Mouse (Mus musculus) gastrocnemius, adult 2 months (tissue): ENCODE measurements around the gene 1110051M20Rik. TPM values are rescaled to one million over a fixed set of nuclear protein-coding genes. Genes with fewer than 3 reads are reported as not detected.

Experiments used
- DNase-seq: peaks from one replicate; pipeline ENCODE4 v3.0.0; 2022
- H3K27ac ChIP-seq: fragments of 200-600 bp; 2 replicates; pipeline ENCODE4 v1.8.1; 2022; ENCODE audit warnings: mild to moderate bottlenecking
- H3K4me3 ChIP-seq: fragments of 200-600 bp; 2 replicates; pipeline ENCODE4 v1.8.1; 2022; ENCODE audit warnings: mild to moderate bottlenecking, moderate library complexity
- CTCF ChIP-seq: fragments of 200-600 bp; IDR thresholded peaks from 2 replicates; pipeline ENCODE4 v1.8.1; 2022; ENCODE audit warnings: antibody characterized with exemption, mild to moderate bottlenecking, moderate library complexity
- intact Hi-C: fragments of 180-260 bp; cut with DNase I; formaldehyde crosslinking; loops from one replicate; pipeline ENCODE4 v1.15.1; 2025
- total RNA-seq, 2 experiments: library from RNA; stranded (reverse); gene quantifications; 2 replicates each; pipeline ENCODE4 v1.2.3; 2021

Gene 1110051M20Rik
- total RNA-seq, 2 experiments from 2014 or later = 13.4 to 20.0 TPM

- TF ChIP-seq CTCF = no peak
- DNase-seq = no peak
- intact Hi-C loops = no loop called here
- Histone ChIP-seq H3K27ac (no peak overlapping the region), H3K4me3 (no peak overlapping the region)
These were observed 50.4 kb downstream of the 1110051M20Rik start for GRCm38 (mm10) chr2:91394078-91394477.

GRCm38 (mm10) chr2:91388738-91389137, 55.8 kb downstream of the 1110051M20Rik start:
- no peak for TF ChIP-seq CTCF
- Histone ChIP-seq H3K27ac (no peak overlapping the region), H3K4me3 (no peak overlapping the region)
- no peak for DNase-seq
- intact Hi-C loops = no loop called here

- H3K4me3 ChIP-seq = no peak overlapping the region
- no peak for DNase-seq
- H3K27ac ChIP-seq = no peak overlapping the region
- intact Hi-C loops = no loop called here
- TF ChIP-seq CTCF = no peak
These were observed 56.2 kb downstream of the 1110051M20Rik start for GRCm38 (mm10) chr2:91388281-91388680.

GRCm38 (mm10) chr2:91387287-91387958, 57.1 kb downstream of the 1110051M20Rik start:
- Histone ChIP-seq H3K27ac (no peak overlapping the region), H3K4me3 (no peak overlapping the region)
- intact Hi-C loops = no loop called here
- no peak for DNase-seq
- no peak for TF ChIP-seq CTCF

GRCm38 (mm10) chr2:91386547-91387286, 57.8 kb downstream of the 1110051M20Rik start:
- H3K27ac ChIP-seq = no peak overlapping the region
- no peak overlapping the region for H3K4me3 ChIP-seq
- TF ChIP-seq CTCF = no peak
- intact Hi-C loops = no loop called here
- no peak for DNase-seq

GRCm38 (mm10) chr2:91383294-91383693, 61.2 kb downstream of the 1110051M20Rik start:
- intact Hi-C loops = no loop called here
- no peak overlapping the region for H3K4me3 ChIP-seq
- no peak for TF ChIP-seq CTCF
- no peak for DNase-seq
- no peak overlapping the region for H3K27ac ChIP-seq

- no peak for DNase-seq
- intact Hi-C loops = no loop called here
- Histone ChIP-seq H3K27ac (peak overlapping the region; percentile 46), H3K4me3 (no peak overlapping the region)
- no peak for TF ChIP-seq CTCF
These were observed 67.5 kb downstream of the 1110051M20Rik start for GRCm38 (mm10) chr2:91377038-91377437.

- DNase-seq = no peak
These were observed 74.2 kb downstream of the 1110051M20Rik start for GRCm38 (mm10) chr2:91370314-91370713.

GRCm38 (mm10) chr2:91363272-91363671, 81.2 kb downstream of the 1110051M20Rik start:
- no peak for TF ChIP-seq CTCF

More at GRCm38 (mm10) chr2:91370314-91370713, 74.2 kb downstream of the 1110051M20Rik start:
- no peak for TF ChIP-seq CTCF
- intact Hi-C loops = no loop called here
- Histone ChIP-seq H3K4me3 (no peak overlapping the region), H3K27ac (no peak overlapping the region)

GRCm38 (mm10) chr2:91361068-91361528, 83.4 kb downstream of the 1110051M20Rik start:
- Histone ChIP-seq H3K27ac (peak overlapping the region; percentile 75), H3K4me3 (peak overlapping the region; percentile 5; the same call in 1 of the 2 replicates)
- no peak for TF ChIP-seq CTCF
- peak; percentile 59 for DNase-seq
- intact Hi-C loops = no loop called here

More at GRCm38 (mm10) chr2:91363272-91363671, 81.2 kb downstream of the 1110051M20Rik start:
- H3K27ac ChIP-seq = no peak overlapping the region
- intact Hi-C loops = no loop called here
- no peak overlapping the region for H3K4me3 ChIP-seq
- DNase-seq = no peak

- no peak for TF ChIP-seq CTCF
- intact Hi-C loops = no loop called here
- H3K27ac ChIP-seq = no peak overlapping the region
- no peak overlapping the region for H3K4me3 ChIP-seq
- DNase-seq = no peak
These were observed 88.7 kb downstream of the 1110051M20Rik start for GRCm38 (mm10) chr2:91355767-91356166.

- no peak for DNase-seq
- intact Hi-C loops = no loop called here
- TF ChIP-seq CTCF = no peak
- H3K27ac ChIP-seq = no peak overlapping the region
- H3K4me3 ChIP-seq = no peak overlapping the region
These were observed 89.6 kb downstream of the 1110051M20Rik start for GRCm38 (mm10) chr2:91354727-91355403.

- TF ChIP-seq CTCF = no peak
- intact Hi-C loops = no loop called here
- no peak overlapping the region for H3K4me3 ChIP-seq
- H3K27ac ChIP-seq = no peak overlapping the region
- no peak for DNase-seq
These were observed 90.7 kb downstream of the 1110051M20Rik start for GRCm38 (mm10) chr2:91353854-91354253.
